Mouse (Mus musculus): ENCODE measurements around the gene Gm43064.

DNA sequence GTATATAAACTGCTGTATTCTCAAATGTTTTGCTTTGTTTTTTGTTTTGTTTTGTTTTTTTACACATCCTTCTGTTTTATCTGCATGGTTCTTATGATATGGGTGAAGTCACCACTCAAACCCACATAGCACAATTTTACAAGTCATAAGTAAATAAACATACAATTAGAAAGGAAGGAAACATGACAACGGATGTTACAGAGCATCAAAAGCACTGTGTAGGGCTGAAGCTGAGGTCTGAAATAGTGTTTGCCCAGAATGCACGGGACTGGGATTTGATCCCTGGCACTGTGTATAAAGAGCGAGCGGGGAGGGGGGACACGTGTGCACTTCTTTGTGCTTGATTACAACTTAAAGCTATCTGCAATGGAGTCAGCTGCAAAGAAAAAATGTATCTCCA lies 28.6 kb upstream of the Gm43064 start:
- TF ChIP-seq GATA1 (IDR thresholded peaks at IDR 0.05; ENCODE audit: low read length) (no peak), TAL1 (IDR thresholded peaks at IDR 0.05; ENCODE audit: low read length) (no peak)

Data from erythroblast, embryonic 14.5 days (primary cell).